Mouse (Mus musculus): ENCODE measurements at regions not wholly inside any gene's neighbourhood (a gene's known extent, or its start where the extent isn't known, plus 50 kb on each side); places are given as distances from the start of the nearest gene placed in this dataset.
A peak's percentile ranks its signal among the peaks of the same experiment; 100 is the strongest.

DNA sequence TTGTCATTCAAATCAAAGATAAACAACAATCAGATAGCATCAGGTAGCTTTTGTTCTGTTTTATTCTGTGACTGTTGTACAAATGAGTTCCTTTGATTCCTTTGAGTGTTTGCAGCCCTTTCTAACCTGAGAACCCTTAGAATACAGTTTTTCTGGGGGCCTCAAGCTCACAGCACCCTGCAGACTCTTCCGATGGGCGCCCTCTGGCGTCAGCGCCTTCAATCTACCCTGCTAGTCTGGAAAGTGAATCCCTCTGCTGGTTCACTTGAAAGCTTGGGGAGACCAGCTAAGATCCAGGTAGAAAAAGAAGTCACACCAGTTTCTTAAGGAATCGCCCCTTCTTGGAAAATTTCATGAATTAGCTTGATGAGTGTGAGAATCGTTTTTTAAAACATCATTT is 253.8 kb upstream of the Nt5e start:
- DNase-seq = peak in 1 of 2 experiments; percentile 5

DNA sequence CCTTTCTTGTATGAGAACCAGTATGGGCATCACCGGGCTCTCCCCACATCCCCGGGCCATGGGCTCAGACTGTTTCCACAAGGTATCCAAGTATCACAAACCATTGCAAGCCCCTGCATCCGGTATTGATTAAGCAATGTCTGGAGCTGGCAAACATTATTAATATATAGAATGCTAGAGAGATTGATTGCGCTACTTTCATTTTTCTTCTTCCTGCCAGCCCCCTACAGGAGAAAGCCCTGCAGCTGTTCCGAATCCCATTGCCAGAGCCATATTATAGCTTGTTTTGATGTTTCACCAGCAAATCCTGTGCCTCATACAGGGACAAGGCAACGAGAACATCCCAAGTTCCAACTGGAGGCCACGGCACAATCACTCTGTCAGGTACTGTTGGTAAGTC is 253.4 kb upstream of the Nt5e start:
- DNase-seq = no peak

- DNase-seq = no peak
These were observed 244.0 kb upstream of the Nt5e start for GRCm38 (mm10) chr9:88082931-88083479.

DNA sequence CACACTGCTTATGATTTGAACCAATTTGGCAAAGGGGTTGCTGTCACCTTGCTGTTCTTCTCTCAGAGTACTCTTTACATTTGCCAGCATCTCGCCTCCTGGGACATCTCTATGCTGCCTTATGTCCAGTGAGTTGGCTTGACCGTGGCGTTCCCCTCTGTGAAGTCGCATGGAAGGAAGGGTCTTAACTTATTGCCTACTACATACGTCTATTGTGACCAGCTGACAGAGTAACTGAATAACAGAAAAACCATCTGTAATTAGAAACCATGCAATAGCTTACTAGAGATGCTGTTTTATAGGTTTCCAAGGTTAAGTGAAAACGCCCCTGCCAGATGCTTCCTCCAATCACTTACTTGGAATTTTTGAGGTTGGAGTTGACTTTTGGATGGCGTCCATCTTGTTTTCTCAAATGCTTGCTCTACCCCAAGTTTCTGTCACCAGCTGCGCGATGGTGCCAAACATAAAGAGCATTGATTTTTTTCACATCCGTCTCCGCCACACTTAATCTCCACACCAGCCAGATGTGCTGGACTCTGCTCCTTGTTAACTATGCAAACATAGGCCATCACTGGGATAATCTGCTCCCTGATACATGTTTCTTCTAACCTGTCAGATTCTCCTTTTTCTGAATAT is 241.7 kb upstream of the Nt5e start:
- DNase-seq = no peak

GRCm38 (mm10) chr9:88085866-88086265 is 241.1 kb upstream of the Nt5e start:
- DNase-seq = no peak

DNA sequence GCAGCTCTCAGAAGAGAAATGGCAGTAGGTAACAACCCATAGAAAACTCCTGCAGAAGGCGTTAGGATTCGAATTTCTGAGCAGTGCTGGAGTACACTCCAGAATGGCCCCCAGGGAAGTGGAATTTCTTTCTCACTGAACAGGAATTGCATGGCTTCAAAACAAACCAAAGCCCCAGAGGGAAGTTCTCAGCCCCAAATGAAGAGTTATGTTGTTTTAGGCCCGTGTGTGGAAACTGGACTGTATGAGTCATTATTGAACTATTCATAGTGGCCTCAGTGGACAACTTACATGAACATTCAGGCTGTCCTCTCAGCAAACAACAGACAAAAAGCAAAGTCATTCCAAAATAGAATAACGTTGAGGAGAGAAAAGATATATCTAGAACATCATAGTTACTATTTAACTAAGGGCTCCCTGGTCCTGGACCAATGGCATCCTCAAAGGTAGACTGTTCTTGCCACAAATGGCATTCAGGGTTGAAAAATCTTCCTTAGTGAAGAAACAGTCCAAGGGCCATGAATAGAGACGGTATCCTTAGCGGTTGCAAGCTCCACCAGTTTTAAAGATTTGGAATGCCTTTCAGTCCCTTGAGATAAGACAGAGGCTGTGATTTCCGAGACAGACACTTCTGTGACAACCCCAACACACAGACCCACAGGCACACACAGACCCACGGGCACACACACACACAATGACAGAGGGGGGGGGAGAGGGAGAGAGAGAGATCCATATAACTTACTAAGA is 235.0 kb upstream of the Nt5e start:
- DNase-seq = no peak

DNA sequence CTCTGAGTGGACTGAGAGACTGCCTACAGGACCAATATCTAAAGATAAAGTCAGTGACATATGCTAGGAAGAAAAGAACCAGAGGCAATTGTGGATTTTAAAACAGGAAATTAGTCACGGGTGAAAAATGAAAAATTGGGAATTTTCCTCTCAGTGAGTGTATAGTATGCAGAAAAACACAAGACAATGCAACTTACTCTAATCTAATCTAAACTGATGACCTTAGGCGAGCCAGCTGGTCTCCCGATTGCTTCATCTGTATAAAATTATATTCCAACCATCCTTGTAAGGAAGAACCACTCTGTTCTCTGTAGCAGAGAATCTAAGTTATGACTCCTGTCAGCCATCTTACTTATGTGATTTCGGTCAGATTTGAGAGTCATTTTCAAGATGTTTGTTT is 234.4 kb upstream of the Nt5e start:
- no peak for DNase-seq

- no peak for DNase-seq
These were observed 213.9 kb upstream of the Nt5e start for GRCm38 (mm10) chr9:88113094-88113493.

GRCm38 (mm10) chr9:88120536-88120935 is 206.5 kb upstream of the Nt5e start:
- DNase-seq = no peak

DNA sequence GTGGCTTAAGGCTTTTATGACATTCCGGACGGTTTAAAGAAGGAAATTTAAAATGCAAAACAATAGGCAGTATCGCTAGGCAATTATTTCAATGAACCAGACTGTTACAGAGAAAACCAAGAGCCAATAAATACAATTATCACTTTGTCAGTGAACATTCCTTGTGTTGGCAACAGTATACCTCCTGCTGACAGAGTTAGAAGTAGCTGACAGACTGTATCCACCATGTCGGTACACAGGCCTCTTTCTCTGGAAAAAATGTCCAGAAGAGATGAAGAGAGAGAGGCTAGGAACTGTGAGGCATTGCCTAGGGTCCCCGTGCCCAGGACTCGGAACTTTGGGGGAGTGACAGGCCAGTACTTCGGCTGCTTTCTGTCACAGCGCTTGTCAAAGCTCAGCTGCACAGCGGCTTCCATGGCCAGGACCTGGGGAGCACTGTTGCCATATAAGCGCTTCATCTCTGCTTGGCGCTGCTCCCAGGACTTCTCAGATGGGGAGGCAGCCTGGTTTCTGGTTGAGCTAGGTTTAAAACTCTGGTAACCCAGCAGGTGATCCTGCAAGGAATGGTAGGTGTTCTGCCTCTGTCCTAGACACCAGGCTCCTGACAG is 205.9 kb upstream of the Nt5e start:
- DNase-seq = no peak

- DNase-seq = no peak
These were observed 202.5 kb upstream of the Nt5e start for GRCm38 (mm10) chr9:88124322-88125005.

DNA sequence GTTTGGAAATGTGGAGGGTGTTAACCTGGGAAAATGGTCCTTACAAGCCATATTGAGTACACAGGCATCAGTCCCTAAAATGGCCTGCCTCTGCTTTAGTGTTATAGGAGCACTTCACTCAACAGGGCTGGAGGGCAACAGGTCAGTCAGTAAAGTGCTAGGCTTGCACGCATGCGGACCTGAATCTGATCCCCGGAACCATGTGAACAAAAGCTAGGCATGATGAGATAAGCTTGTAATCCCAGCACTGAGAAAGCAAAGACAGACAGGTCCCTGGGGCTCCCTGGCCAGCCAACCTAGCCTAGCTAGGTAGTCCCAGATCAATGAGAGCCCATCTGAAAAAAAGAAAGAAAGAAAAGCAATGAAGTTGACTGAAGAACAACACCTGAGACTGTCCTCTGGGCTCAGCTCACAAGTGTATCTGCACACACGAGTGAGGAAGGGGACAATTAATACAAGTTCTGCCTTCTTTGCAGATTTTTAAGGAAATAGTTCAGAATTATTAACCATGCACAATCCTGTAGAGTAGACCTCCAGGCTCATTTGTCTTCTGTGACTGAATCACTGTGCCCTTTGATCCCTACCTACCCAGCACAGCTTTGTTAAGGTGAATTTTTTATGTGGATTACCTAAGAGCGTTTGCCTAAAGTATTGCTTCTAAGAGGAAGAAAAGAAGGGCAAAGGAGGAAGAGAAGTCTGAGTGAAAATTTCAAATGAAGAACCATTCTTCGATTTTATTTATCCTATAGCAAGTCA is 163.8 kb upstream of the Nt5e start:
- DNase-seq = no peak

- no peak for DNase-seq
These were observed 149.3 kb upstream of the Nt5e start for GRCm38 (mm10) chr9:88177575-88178254.

- DNase-seq = no peak
These were observed 145.6 kb upstream of the Nt5e start for GRCm38 (mm10) chr9:88181189-88181994.

DNA sequence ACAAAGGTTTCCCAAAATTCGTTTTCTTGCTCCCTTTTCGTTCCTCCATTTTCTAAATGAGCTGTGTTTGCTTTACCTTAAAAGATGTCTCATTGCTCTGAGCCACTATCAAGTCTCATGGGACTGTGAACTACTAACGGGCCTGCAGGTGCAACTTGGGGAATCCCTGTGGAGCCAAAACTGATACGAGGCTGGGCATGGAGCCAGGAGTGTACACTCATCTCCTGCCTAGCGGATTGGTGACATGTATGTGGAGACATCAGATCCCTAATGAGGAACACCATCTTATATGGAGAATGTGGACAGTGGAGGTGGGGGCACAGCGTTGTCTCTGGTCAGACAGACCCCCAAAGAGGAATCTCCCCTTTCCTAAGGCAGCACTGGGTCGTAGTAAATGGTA is 119.6 kb upstream of the Nt5e start:
- no peak for DNase-seq

GRCm38 (mm10) chr9:88208022-88208421 is 119.0 kb upstream of the Nt5e start:
- no peak for DNase-seq

DNA sequence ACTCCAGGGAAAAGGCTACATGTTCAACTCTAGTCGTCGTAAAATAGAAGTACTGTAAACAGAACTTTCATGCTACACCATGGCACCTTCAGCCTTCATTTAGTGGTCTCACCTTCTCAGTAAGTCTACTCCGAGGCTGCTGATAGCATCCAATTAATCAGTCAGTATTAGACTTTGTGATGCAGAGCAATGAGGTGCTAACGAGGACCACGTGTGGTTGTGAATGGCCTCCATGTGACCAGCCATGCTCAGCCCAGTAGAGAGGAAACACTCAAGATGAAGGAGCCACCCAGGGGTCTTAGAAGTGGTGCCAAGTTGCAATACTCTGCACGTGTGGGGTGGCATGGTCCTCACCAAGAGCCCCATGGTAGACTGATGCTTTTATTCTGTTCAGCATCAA is 112.2 kb upstream of the Nt5e start:
- no peak for DNase-seq

GRCm38 (mm10) chr9:88220360-88220759 is 106.6 kb upstream of the Nt5e start:
- DNase-seq = no peak

DNA sequence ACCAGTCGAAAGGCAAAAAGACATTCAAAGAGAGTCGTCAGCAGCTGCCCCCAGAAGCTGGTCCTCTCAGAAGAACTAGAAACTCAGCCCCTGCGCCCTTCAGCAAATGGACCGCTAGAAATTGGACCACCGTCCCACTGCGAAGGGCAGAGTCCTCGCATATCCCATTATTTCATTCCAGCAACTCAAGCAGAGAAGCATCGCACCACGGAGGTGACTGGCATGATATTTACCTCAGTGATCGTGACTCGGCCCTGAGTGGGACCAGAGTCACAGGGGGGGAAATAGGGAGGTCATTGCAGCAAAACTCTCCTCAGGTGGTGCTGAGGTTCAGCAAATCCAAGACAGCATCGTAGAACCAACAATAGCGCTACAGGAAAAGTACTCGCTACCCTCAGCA is 105.7 kb upstream of the Nt5e start:
- no peak for DNase-seq

- DNase-seq = peak in 1 of 2 experiments; percentile 14
These were observed 105.1 kb upstream of the Nt5e start for GRCm38 (mm10) chr9:88221850-88222353.

GRCm38 (mm10) chr9:88237126-88237525 is 89.9 kb upstream of the Nt5e start:
- DNase-seq = no peak

Measured in spleen, adult 18-20 months (tissue).